Mouse (Mus musculus): ENCODE results near the gene Arhgap27.
"Not testable (repeated sequence)": the region's sequence is repeated elsewhere in the genome, so short reads cannot be mapped to it uniquely, and the experiment has no call there.

Gene Arhgap27

DNA sequence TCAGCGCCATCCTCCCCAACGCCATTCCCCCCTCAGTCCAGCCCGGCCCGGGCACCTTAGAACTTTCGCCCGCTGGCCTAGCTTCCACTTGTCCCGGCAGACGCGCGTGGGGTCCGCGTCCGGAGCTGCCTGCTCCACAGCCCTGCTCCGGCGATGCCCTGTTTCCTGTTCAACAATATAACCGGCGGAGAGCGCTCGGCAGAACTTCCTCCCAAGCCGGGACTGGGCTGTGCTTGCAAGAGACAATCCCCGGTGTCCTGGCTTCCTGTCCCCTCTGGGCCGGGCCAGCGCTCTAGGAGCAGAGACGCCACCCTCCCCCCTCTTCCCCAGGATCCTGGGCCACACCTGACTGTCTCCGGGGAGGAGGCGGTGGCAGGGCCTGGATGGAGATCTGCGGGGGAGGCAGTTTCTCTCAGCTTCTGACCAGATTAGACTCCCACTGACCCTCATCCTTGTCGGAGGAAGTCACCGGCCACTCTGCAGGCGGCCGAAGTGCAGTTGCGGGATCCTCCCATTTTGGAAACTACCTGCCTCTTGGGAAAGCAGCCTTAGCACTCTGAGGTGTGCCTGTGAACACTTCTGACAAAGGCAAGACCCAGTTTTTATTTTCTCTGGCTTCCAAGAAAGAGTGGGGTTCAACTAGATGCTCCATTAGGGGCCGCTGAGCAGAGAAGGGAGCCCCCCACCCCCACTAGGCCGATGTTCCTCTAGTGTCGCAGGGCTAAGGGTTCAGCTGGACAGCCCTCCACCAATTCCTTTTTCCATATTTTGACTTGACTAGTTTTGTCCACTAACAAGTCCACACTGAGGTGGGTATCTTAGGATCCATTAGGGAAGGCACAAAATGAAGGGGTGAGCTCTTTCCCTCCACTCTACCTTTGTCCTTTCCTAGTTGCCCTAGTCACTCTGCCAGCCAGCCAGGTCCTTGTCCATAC lies at the start of gene Arhgap27:
Gene Arhgap27 (minus strand): TSS at position 479 of the 935 bp plus-strand sequence.
- peak; percentile 86 to 92 for DNase-seq (ENCODE audit: low spot score in 2 of 2)

- DNase-seq (ENCODE audit: low spot score in 2 of 2): peak in 1 of 2 experiments; percentile 47
Observed at GRCm38 (mm10) chr11:103412950-103413423, 49.5 kb upstream of the Arhgap27 start.

DNA sequence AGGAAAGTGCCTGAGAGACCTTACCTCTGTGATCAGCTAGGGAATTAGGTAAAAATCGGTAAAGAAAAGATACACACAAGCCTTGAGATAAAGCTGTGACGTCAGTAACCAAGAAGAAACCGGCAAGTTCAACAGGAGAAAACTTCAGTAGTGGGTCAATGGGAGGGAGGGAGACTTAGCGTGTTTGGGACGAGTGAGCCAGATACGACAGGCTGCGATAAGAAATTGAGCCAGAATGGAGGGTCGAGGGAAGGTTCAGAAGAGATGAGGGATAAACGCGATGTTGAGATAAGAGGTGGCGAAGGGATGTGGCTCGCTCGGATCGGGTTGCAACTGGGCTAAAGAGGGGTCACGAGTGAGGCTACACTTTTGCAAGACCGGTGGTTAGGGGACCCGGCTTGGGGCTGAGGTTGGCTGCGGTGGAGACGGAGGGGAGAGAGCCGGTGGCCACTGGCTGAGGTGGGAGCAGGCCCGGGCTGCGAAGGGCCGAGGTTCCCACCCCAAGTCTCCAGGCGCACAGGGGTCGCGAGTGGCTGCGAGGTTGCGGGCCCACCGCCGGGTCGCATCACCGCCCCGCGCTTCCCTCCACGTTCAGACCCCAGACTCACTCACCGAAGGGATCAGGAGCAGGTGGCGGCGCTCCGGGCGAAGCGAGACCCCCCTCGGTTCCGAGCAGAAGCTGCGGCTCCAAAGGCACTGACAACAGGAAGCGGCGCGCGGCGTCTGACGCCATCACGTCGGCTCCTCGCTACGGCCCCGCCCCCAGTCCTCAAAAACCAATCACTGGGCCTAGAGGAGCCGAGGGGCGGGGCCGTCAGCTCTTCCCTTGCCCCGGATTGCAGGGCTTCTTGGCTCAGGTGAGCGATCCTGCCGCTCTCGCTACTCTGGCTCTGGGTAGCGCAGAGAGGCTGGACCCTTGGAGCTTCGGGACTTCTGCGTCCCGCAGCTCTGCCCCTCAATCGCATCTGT lies 48.8 kb upstream of the Arhgap27 start, which contains the start of gene Plekhm1:
Gene Plekhm1 (minus strand): TSS at position 707 of the 969 bp plus-strand sequence.
- DNase-seq (ENCODE audit: low spot score in 2 of 2): peak; percentile 94 to 96

- DNase-seq (ENCODE audit: low spot score in 2 of 2): no peak
Observed at GRCm38 (mm10) chr11:103411301-103411700, 47.8 kb upstream of the Arhgap27 start.

GRCm38 (mm10) chr11:103408880-103409279 lies 45.4 kb upstream of the Arhgap27 start:
- no peak for DNase-seq (ENCODE audit: low spot score in 2 of 2)

DNA sequence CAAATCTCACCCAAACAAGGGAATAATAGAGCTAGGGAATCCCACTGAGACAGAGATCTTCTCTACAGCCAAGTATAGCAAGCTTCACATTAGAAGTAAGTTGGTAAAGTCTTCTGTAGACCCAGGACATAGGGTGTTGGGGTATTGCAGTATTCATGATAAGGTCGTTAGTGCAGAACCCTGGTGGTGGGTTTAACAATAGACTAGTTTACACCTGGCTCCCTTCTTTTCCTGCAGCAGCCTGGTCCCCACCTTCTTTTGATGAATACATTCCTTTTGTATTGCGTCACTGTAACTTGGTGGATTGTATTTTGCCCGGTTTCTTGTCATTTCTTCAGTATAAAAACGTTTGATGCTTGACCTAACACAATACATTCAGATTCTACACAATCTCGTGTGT lies 43.6 kb upstream of the Arhgap27 start:
- not testable (repeated sequence) for DNase-seq (ENCODE audit: low spot score in 2 of 2)

- peak in 1 of 2 experiments; percentile 26 for DNase-seq (ENCODE audit: low spot score in 2 of 2)
Observed at GRCm38 (mm10) chr11:103406551-103406950, 43.1 kb upstream of the Arhgap27 start.

- no peak for DNase-seq (ENCODE audit: low spot score in 2 of 2)
Observed at GRCm38 (mm10) chr11:103405814-103406213, 42.3 kb upstream of the Arhgap27 start.

DNA sequence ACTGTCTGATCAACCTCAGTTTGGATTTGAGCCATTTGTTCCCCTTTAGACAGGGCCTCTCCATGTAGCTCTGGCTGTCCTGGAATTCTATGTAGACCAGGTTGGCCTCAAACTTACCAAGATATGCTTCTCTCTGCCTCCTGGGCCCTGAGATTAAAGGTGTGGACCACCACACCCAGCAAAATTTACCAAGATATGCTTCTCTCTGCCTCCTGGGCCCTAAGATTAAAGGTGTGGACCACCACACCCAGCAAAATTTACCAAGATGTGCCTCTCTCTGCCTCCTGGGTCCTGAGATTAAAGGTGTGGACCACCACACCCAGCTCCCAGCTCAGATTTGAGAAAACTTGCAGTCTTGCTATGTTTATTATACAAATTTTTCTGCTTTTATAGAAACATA lies 41.1 kb upstream of the Arhgap27 start:
- no peak for DNase-seq (ENCODE audit: low spot score in 2 of 2)

- peak in 1 of 2 experiments; percentile 24 for DNase-seq (ENCODE audit: low spot score in 2 of 2)
Observed at GRCm38 (mm10) chr11:103403776-103404175, 40.3 kb upstream of the Arhgap27 start.

DNA sequence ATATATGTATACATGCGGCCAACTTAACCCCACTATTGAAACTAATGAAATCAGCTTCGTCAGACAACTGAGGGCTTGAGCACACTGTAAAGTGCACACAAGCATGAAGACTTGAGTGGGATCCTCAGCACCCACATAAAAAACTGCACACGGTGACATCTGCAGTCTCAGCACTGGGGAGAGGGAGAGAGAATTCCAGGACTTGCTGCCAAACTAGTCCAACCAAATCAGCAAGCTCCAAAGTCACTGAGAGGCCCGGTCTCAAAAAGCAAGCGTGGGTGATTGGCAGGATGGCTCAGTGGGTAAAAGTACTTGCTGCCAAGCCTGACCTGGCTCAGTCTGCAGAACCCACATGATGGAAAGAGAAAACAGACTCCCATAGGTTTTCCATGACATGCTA lies 39.2 kb upstream of the Arhgap27 start:
- DNase-seq (ENCODE audit: low spot score in 2 of 2): no peak

DNA sequence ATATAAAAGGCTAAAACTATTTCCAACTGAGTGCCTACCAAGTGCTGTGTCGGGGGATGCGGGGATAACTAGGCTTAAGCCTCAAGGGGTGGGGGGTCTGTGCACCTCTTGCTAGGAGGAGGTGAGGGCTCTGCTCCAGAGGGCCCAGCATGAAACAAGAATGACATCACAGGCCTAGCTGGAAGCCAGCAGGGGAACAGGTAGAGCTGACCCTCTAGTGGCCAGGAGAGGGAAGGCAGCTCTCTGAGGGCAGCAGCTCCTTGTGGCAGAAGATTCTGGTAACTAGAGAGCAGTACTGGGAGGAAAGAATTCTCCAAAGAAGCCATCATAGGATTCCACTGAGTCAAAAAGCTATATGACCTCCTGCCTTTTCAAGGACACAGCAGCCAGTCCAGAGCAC lies 38.7 kb upstream of the Arhgap27 start:
- DNase-seq (ENCODE audit: low spot score in 2 of 2): no peak

- DNase-seq (ENCODE audit: low spot score in 2 of 2): no peak
Observed at GRCm38 (mm10) chr11:103399986-103400385, 36.5 kb upstream of the Arhgap27 start.

GRCm38 (mm10) chr11:103399050-103399449 lies 35.6 kb upstream of the Arhgap27 start:
- no peak for DNase-seq (ENCODE audit: low spot score in 2 of 2)

GRCm38 (mm10) chr11:103396682-103397081 lies 33.2 kb upstream of the Arhgap27 start:
- no peak for DNase-seq (ENCODE audit: low spot score in 2 of 2)

DNA sequence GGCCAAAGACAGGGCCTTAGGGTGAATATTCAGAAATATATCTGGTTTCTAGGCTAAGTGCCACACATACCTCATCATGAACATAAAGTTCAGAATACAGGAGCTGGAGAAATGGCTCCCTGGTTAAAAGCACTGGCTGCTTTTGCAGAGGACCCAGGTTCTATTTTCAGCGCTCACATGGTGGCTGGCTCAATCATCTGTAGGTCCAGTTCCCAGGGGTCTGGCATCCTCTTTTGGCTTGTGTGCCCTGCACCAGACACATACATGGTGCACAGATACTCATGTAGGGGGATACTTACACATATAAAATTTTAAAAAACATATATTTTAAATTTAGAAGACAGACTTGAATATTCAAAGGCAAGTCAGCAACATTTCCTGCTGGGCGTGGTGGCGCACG lies 32.7 kb upstream of the Arhgap27 start:
- DNase-seq (ENCODE audit: low spot score in 2 of 2): no peak

- DNase-seq (ENCODE audit: low spot score in 2 of 2): no peak
Observed at GRCm38 (mm10) chr11:103394604-103395003, 31.1 kb upstream of the Arhgap27 start.

DNA sequence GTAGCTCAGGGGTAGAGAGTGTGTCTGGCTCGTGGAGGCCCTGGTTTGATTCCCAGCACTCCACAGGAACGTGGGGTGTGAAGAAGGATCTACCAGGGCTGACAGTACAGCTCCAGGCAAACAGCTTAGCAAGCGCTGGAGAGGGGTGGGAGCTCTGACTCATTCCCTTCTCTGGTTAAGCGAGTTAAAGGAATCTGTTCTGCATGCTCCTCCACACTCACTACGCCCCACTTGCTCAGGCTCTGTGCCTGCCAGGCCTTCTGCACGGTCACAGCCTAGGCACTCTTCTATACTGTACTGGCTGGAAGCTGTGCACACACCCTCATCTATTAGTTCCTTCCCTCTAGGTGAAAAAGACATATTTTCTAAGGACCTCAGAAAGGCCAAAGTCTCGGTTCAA lies 30.5 kb upstream of the Arhgap27 start:
- DNase-seq (ENCODE audit: low spot score in 2 of 2): no peak

DNA sequence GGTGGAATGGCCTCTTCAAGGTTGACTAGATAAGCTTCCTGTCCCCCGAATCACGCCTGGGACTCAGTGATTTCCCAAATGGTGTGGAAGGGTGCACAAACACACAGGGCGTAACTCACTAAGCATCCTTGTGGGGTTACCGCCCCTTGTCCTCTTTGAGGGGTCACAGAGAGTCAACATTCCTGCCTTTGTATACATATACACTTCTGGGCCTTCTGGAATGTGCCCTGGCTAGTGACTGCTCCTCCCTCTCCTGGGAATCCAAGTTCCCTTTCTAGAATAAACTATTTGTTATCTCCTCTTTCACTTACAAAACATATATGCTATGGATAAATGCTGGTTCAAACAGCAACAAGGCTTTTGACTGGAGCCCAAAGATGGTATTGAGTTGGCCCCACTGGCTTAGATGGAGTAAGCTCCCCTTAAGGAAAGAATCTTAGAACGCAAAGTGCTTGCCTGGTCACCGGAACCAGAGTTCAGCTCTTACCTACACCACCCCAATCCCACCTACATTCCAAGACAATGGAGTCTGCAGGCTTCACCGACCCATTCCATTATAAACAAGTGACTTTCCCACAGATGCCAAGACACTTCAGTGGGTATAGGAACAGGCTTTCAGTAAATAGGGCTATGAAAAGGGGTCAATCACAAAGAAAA lies 24.5 kb upstream of the Arhgap27 start:
- no peak for DNase-seq (ENCODE audit: low spot score in 2 of 2)

DNA sequence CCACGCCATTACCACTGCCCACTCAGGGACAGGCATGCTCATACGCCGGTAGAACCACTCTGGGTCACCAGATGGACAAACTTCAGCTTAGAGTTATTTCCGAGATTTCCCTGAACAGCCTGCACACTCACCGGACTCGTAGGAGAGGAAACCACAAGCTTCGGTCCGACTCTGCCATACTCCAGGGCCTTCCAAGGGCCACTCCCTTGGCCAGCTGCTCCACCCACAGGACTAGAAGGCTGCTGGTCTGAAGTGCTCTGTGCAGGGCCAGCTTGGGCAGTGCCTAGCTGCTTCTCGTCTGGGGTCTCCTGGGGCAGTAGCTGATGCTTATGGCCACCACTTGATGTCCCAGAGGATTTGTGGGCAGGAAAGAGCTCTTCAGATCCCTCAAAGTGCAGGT lies 23.3 kb upstream of the Arhgap27 start:
- DNase-seq (ENCODE audit: low spot score in 2 of 2): no peak

- DNase-seq (ENCODE audit: low spot score in 2 of 2): peak; percentile 90 to 93
Observed at GRCm38 (mm10) chr11:103381956-103382613, 18.6 kb upstream of the Arhgap27 start.

Data from heart, adult 9 months (tissue).